ENCODE assay signal across 9 mouse cellular contexts in genomic region chr13:49214454-49214853, GRCm38 (mm10). TPM values are rescaled to one million over a fixed set of nuclear protein-coding genes. Genes with fewer than 3 reads are reported as not detected.
DNase-seq lines count a peak whose midpoint lies in the region; ATAC-seq and TF ChIP-seq lines count a peak whose summit lies in the region.
"Had no signal": no experiment of that assay in that cellular context is flagged by ENCODE, and none has a peak within 500 bp of the region (broad histone marks: within the 10 kb centered on the region; RNA-seq: fewer than 3 reads in every experiment).

No protein-coding gene starts in this region.

- no peaks in the 10 kb centered on the region for H3K27me3 ChIP-seq in cerebellum, adult 2 months (ENCODE audit: control insufficient read depth, insufficient read depth, low read length)
- no peaks in the 10 kb centered on the region for H3K27me3 ChIP-seq in lung, embryonic 15.5 days
- no peaks in the 10 kb centered on the region for H3K27me3 ChIP-seq in heart, embryonic 16.5 days (ENCODE audit: control insufficient read depth, insufficient read depth, low read length)
- no peaks in the 10 kb centered on the region for H3K27me3 ChIP-seq in neural tube, embryonic 14.5 days (ENCODE audit: control insufficient read depth, insufficient read depth, low read length)
- no peaks in the 10 kb centered on the region for H3K27me3 ChIP-seq in kidney, embryonic 14.5 days (ENCODE audit: control insufficient read depth, insufficient read depth, low read length)

- no peak overlapping the region for H3K9ac ChIP-seq in lung, embryonic 15.5 days
- peak overlapping the region; percentile 95 for H3K9ac ChIP-seq in heart, embryonic 16.5 days (ENCODE audit: low read length)
- H3K9ac ChIP-seq in neural tube, embryonic 14.5 days (replicated peaks; ENCODE audit: low read depth, low read length) = no peak overlapping the region
- H3K9ac ChIP-seq in kidney, embryonic 14.5 days (ENCODE audit: low read depth, low read length) = no peak overlapping the region

- H3K4me2 ChIP-seq in lung, embryonic 15.5 days = peak overlapping the region; percentile 92; the same call in 1 of the 2 replicates
- H3K4me2 ChIP-seq in heart, embryonic 16.5 days (ENCODE audit: low read depth, low read length) = peak overlapping the region; percentile 76
- peak overlapping the region; percentile 73 for H3K4me2 ChIP-seq in neural tube, embryonic 14.5 days (ENCODE audit: low read depth, low read length)
- no peak overlapping the region for H3K4me2 ChIP-seq in kidney, embryonic 14.5 days (replicated peaks; ENCODE audit: low read depth, low read length)

- TF ChIP-seq POLR2A in cerebellum, adult 2 months (IDR thresholded peaks at IDR 0.05; ENCODE audit: borderline replicate concordance, insufficient read depth, low read length) = no peak

- TF ChIP-seq CTCF in cerebellum, adult 2 months (IDR thresholded peaks at IDR 0.05; ENCODE audit: borderline replicate concordance, insufficient read depth, low read depth, low read length) = no peak

- H3K4me3 ChIP-seq in cerebellum, adult 2 months (replicated peaks; ENCODE audit: insufficient read depth, low read depth, low read length) = peak overlapping the region; percentile 14
- H3K4me3 ChIP-seq in lung, embryonic 15.5 days = no peak overlapping the region
- H3K4me3 ChIP-seq in heart, embryonic 16.5 days (ENCODE audit: low read length) = peak overlapping the region; percentile 86
- no peak overlapping the region for H3K4me3 ChIP-seq in neural tube, embryonic 14.5 days (ENCODE audit: low read depth, low read length)
- no peak overlapping the region; the same call in 1 of the 2 replicates for H3K4me3 ChIP-seq in kidney, embryonic 14.5 days (ENCODE audit: low read length)

- H3K9me3 ChIP-seq in lung, embryonic 15.5 days = no peaks in the 10 kb centered on the region
- no peaks in the 10 kb centered on the region for H3K9me3 ChIP-seq in heart, embryonic 16.5 days (replicated peaks; ENCODE audit: control insufficient read depth, low read length)
- no peaks in the 10 kb centered on the region for H3K9me3 ChIP-seq in neural tube, embryonic 14.5 days (ENCODE audit: control insufficient read depth, low read length)
- H3K9me3 ChIP-seq in kidney, embryonic 14.5 days (ENCODE audit: control insufficient read depth, low read length) = no peaks in the 10 kb centered on the region

- no peak for ATAC-seq in lung, embryonic 15.5 days (ENCODE audit: borderline replicate concordance, extremely low read depth, low FRiP score, low TSS enrichment)
- ATAC-seq in heart, embryonic 16.5 days (replicated peaks; ENCODE audit: extremely low read depth, insufficient read depth, low FRiP score) = no peak
- no peak for ATAC-seq in neural tube, embryonic 14.5 days (ENCODE audit: low read depth)
- ATAC-seq in kidney, embryonic 14.5 days (ENCODE audit: low FRiP score, low TSS enrichment) = no peak

- H3K4me1 ChIP-seq in cerebellum, adult 2 months (ENCODE audit: control insufficient read depth, insufficient read depth, low read length) = peaks cover 23% of the 10 kb centered on the region
- H3K4me1 ChIP-seq in lung, embryonic 15.5 days = peaks cover 30% of the 10 kb centered on the region
- H3K4me1 ChIP-seq in heart, embryonic 16.5 days (ENCODE audit: control insufficient read depth, insufficient read depth, low read length) = peaks cover 46% of the 10 kb centered on the region
- peaks cover 20% of the 10 kb centered on the region; the same call in 1 of the 2 replicates for H3K4me1 ChIP-seq in neural tube, embryonic 14.5 days (ENCODE audit: control insufficient read depth, insufficient read depth, low read length)
- H3K4me1 ChIP-seq in kidney, embryonic 14.5 days (ENCODE audit: control insufficient read depth, insufficient read depth, low read length) = 0 out of 2 replicates have a peak, but pooled peaks cover 5% of the 10 kb centered on the region

- DNase-seq in cerebellum, adult 2 months = no peak
- no peak for DNase-seq in cerebellum, postnatal 36 days
- no peak for DNase-seq in lung, postnatal 36 days
- no peak for DNase-seq in embryo, embryonic 10 days (ENCODE audit: low spot score)
- DNase-seq: layer of hippocampus, adult 9-11 months had no signal

- no peaks in the 10 kb centered on the region for H3K36me3 ChIP-seq in lung, embryonic 15.5 days
- H3K36me3 ChIP-seq in heart, embryonic 16.5 days (ENCODE audit: control insufficient read depth, insufficient read depth) = no peaks in the 10 kb centered on the region
- H3K36me3 ChIP-seq in neural tube, embryonic 14.5 days (ENCODE audit: control insufficient read depth, insufficient read depth, low read length) = no peaks in the 10 kb centered on the region
- H3K36me3 ChIP-seq in kidney, embryonic 14.5 days (ENCODE audit: control insufficient read depth, insufficient read depth, low read length) = no peaks in the 10 kb centered on the region

- 0 out of 2 replicates have a peak overlapping the region, but pooled peaks have one; percentile 31 for H3K27ac ChIP-seq in cerebellum, adult 2 months (ENCODE audit: insufficient read depth, low read length)
- H3K27ac ChIP-seq in lung, embryonic 15.5 days = no peak overlapping the region
- H3K27ac ChIP-seq in heart, embryonic 16.5 days (ENCODE audit: low read length) = 0 out of 2 replicates have a peak overlapping the region, but pooled peaks have one; percentile 21
- H3K27ac ChIP-seq in neural tube, embryonic 14.5 days (ENCODE audit: low read depth, low read length) = no peak overlapping the region
- no peak overlapping the region for H3K27ac ChIP-seq in kidney, embryonic 14.5 days (ENCODE audit: low read depth, low read length)

- WGBS in cerebellum, adult 2 months = 75% methylated on average over 3 of the region's 3 CpGs
- 68% methylated on average over 3 of the region's 3 CpGs for WGBS in lung, embryonic 15.5 days
- WGBS in heart, embryonic 16.5 days = 76% methylated on average over 3 of the region's 3 CpGs
- 56% methylated on average over 3 of the region's 3 CpGs for WGBS in neural tube, embryonic 14.5 days
- 80% methylated on average over 3 of the region's 3 CpGs for WGBS in kidney, embryonic 14.5 days

RNA-seq across cellular contexts. Expression of gene Card19, which starts 1.4 kb away (rescaled TPM):
- polyA plus RNA-seq in cerebellum, adult 2 months (2012; rRNA removed) = 53.3 and 57.1 TPM in 2 replicates
- 47.4 and 52.6 TPM in 2 replicates for polyA plus RNA-seq in lung, embryonic 15.5 days (2015; fragmentation: Nextera tagmentation; extraction: Ambion mirVana)
- 143 and 144 TPM in 2 replicates for polyA plus RNA-seq in heart, embryonic 16.5 days (2015; fragmentation: Nextera tagmentation; extraction: Ambion mirVana)
- 35.7 and 37.3 TPM in 2 replicates for polyA plus RNA-seq in neural tube, embryonic 14.5 days (2014; fragmentation: Nextera tagmentation; extraction: Ambion mirVana)
- polyA plus RNA-seq in kidney, embryonic 14.5 days (2014; fragmentation: Nextera tagmentation; extraction: Ambion mirVana) = 33.3 and 39.9 TPM in 2 replicates

RNA-seq across cellular contexts. Expression of gene Ninj1, which starts 27.2 kb away (rescaled TPM):
- 87.5 and 91.1 TPM in 2 replicates for polyA plus RNA-seq in cerebellum, adult 2 months (2012; rRNA removed)
- polyA plus RNA-seq in lung, embryonic 15.5 days (2015; fragmentation: Nextera tagmentation; extraction: Ambion mirVana) = 44.5 and 45.1 TPM in 2 replicates
- 78.8 and 84.5 TPM in 2 replicates for polyA plus RNA-seq in heart, embryonic 16.5 days (2015; fragmentation: Nextera tagmentation; extraction: Ambion mirVana)
- polyA plus RNA-seq in neural tube, embryonic 14.5 days (2014; fragmentation: Nextera tagmentation; extraction: Ambion mirVana) = 29.0 and 34.8 TPM in 2 replicates
- 43.8 and 54.2 TPM in 2 replicates for polyA plus RNA-seq in kidney, embryonic 14.5 days (2014; fragmentation: Nextera tagmentation; extraction: Ambion mirVana)

RNA-seq across cellular contexts. Expression of gene Susd3, which starts 34.1 kb away (rescaled TPM):
- polyA plus RNA-seq in cerebellum, adult 2 months (2012; rRNA removed) = 1.1 and 1.2 TPM in 2 replicates
- 1.5 and 2.2 TPM in 2 replicates for polyA plus RNA-seq in lung, embryonic 15.5 days (2015; fragmentation: Nextera tagmentation; extraction: Ambion mirVana)
- polyA plus RNA-seq in heart, embryonic 16.5 days (2015; fragmentation: Nextera tagmentation; extraction: Ambion mirVana) = 1.4 and 1.8 TPM in 2 replicates
- 0.56 and 0.91 TPM in 2 replicates for polyA plus RNA-seq in neural tube, embryonic 14.5 days (2014; fragmentation: Nextera tagmentation; extraction: Ambion mirVana)
- 8.5 and 12.6 TPM in 2 replicates for polyA plus RNA-seq in kidney, embryonic 14.5 days (2014; fragmentation: Nextera tagmentation; extraction: Ambion mirVana)

Comparison
In these comparisons a context has a peak if more than half of its experiments do, and no peak if none do; other contexts are left out.
1. H3K27ac ChIP-seq: peak in cerebellum, adult 2 months (single experiment) and heart, embryonic 16.5 days (single experiment); none in lung, embryonic 15.5 days (single experiment), neural tube, embryonic 14.5 days (single experiment) and kidney, embryonic 14.5 days (single experiment).
2. H3K4me3 ChIP-seq: peak in cerebellum, adult 2 months (single experiment) and heart, embryonic 16.5 days (single experiment); none in lung, embryonic 15.5 days (single experiment), neural tube, embryonic 14.5 days (single experiment) and kidney, embryonic 14.5 days (single experiment).